Mouse (Mus musculus) forebrain, embryonic 14.5 days (tissue): ENCODE measurements around the gene Arrdc3. TPM values are rescaled to one million over a fixed set of nuclear protein-coding genes. Genes with fewer than 3 reads are reported as not detected.

Experiments used
- ATAC-seq: fragments of 200-750 bp; cut with Nextera tagmentation; 2 replicates; pipeline ENCODE4 v1.8.0; 2017; ENCODE audit warnings: mild to moderate bottlenecking, moderate library complexity
- DNase-seq: peaks from one replicate; pipeline ENCODE4 v3.0.0-alpha.2; 2015; ENCODE audit warnings: low spot score
- H3K27ac ChIP-seq: fragments of 300-500 bp; sonication (generic); 2 replicates; pipeline ENCODE4 v1.5.1; 2014; ENCODE audit warnings: low read depth, mild to moderate bottlenecking, control low read depth, low read length, moderate library complexity
- H3K27me3 ChIP-seq: fragments of 300-500 bp; sonication (generic); replicated peaks from 2 replicates; pipeline ENCODE4 v1.6.1; 2014; ENCODE audit warnings: low read length, control low read depth, mixed read lengths; ENCODE audit not compliant: control insufficient read depth, insufficient read depth
- H3K36me3 ChIP-seq: fragments of 300-500 bp; sonication (generic); 2 replicates; pipeline ENCODE4 v1.6.1; 2014; ENCODE audit warnings: low read length, control low read depth; ENCODE audit not compliant: control insufficient read depth, insufficient read depth
- H3K4me1 ChIP-seq: fragments of 300-500 bp; sonication (generic); 2 replicates; pipeline ENCODE4 v1.6.1; 2014; ENCODE audit warnings: antibody characterized with exemption, low read length, control low read depth; ENCODE audit not compliant: control insufficient read depth, insufficient read depth
- H3K4me2 ChIP-seq: fragments of 300-500 bp; sonication (generic); 2 replicates; pipeline ENCODE4 v1.6.1; 2014; ENCODE audit warnings: mild to moderate bottlenecking, control low read depth, low read length
- H3K4me3 ChIP-seq: fragments of 300-500 bp; sonication (generic); 2 replicates; pipeline ENCODE4 v1.5.1; 2014; ENCODE audit warnings: low read depth, low read length, control low read depth
- H3K9ac ChIP-seq: fragments of 300-500 bp; sonication (generic); 2 replicates; pipeline ENCODE4 v1.6.1; 2014; ENCODE audit warnings: mild to moderate bottlenecking, low read length, control low read depth, moderate library complexity
- H3K9me3 ChIP-seq: fragments of 300-500 bp; sonication (generic); replicated peaks from 2 replicates; pipeline ENCODE4 v1.6.1; 2016; ENCODE audit warnings: low read length, control low read depth, mixed read lengths; ENCODE audit not compliant: control insufficient read depth
- WGBS: fragments of 180-500 bp; shearing (Covaris S2); extraction: QIAGEN DNeasy Blood & Tissue Kit; methylation state at CpG from one replicate; pipeline ENCODE4 v1.1.7; 2014; 5-methylcytosine and 5-hydroxymethylcytosine counted together
- polyA plus RNA-seq: library from polyadenylated mRNA; unstranded; fragments of >200 nt; fragmentation: Nextera tagmentation; extraction: Ambion mirVana; gene quantifications from 2 replicates; pipeline ENCODE4 v1.2.1, GENCODE M21; 2014

The Arrdc3 gene
- polyA plus RNA-seq, 1 experiment from 2014 or later, result 77.6 TPM

DNA sequence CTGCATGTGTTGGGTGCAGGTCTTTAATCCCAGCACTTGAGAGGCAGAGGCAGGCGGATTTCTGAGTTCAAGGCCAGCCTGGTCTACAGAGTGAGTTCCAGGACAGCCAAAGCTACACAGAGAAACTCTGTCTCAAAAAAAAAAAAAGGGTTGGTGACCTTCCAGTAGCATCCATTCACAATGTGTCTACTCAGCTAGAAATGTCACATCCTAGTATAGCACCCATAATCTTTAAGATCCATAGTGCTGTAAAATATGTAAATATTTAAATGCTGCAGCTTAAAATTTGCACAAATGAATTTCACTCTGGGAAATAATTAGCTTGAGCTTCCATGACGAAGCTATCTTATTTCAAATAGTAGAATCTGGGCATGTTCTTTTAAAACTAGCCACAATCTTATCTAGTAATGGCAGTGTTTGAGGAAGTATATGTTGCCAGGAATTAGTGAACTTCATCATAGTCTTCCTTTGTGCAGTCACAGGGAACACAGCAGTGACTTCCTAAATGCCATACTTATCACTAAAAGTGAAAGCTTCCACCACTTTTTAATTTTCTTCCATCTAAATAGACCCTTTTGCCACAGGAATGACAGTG is 16.3 kb downstream of the Arrdc3 start:
- Histone ChIP-seq H3K4me3 (no peak overlapping the region), H3K36me3 (peaks cover 24% of the 10 kb centered on the region), H3K9ac (no peak overlapping the region), H3K4me2 (no peak overlapping the region), H3K27me3 (no peaks in the 10 kb centered on the region), H3K4me1 (no peaks in the 10 kb centered on the region), H3K9me3 (no peaks in the 10 kb centered on the region), H3K27ac (no peak overlapping the region)
- ATAC-seq (no peak), DNase-seq (no peak)
- 84% methylated on average over 2 of the region's 2 CpGs for WGBS

DNA sequence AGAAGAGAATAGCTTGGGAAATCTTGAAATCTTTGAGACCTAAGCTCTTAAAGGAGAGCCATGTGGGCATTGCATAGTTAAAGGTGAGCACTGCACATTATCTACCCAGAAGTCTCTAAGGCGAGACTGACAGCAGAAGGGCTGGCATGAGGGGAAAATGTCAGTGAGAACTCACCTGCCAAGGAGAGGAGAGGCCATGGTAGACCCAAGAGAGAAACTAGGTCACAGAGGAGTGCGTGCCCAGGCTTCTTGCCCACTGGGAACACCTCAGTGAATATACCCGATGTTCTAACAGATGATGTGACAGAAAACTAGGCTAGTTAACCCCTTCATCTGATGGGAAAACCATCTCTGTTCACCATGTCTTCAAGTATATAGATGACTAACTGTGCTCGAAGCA is 18.2 kb downstream of the Arrdc3 start:
- H3K4me2 ChIP-seq, result no peak overlapping the region
- no peak overlapping the region for H3K27ac ChIP-seq
- DNase-seq, result no peak
- H3K27me3 ChIP-seq, result no peaks in the 10 kb centered on the region
- H3K9me3 ChIP-seq, result no peaks in the 10 kb centered on the region
- H3K4me1 ChIP-seq, result no peaks in the 10 kb centered on the region
- H3K4me3 ChIP-seq, result no peak overlapping the region
- ATAC-seq, result no peak
- 82% methylated on average over 4 of the region's 4 CpGs for WGBS
- H3K36me3 ChIP-seq, result peaks cover 17% of the 10 kb centered on the region; the same call in 1 of the 2 replicates
- H3K9ac ChIP-seq, result no peak overlapping the region

DNA sequence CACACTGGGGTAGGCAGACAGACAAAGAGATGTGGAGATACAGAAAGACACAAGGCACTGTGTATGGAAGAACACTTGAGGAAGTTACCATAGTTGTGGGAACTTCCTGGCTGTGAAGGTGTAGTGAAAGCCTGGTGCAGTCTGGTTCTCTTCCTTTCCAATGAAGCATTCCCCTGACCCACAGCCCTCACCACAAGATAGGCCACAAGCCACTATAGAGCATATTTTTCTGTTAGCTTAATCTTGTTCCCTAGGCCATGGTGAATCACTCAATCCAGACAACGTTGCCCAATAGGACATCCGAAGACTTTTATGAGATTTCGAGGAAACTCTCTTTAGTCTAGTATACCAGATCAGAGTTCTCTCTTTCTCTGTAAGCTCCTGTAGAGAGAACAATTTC is 19.6 kb downstream of the Arrdc3 start:
- Histone ChIP-seq H3K4me3 (no peak overlapping the region), H3K4me1 (no peaks in the 10 kb centered on the region), H3K27me3 (no peaks in the 10 kb centered on the region), H3K27ac (no peak overlapping the region), H3K9me3 (no peaks in the 10 kb centered on the region), H3K36me3 (peaks cover 5% of the 10 kb centered on the region; the same call in 1 of the 2 replicates), H3K4me2 (no peak overlapping the region), H3K9ac (no peak overlapping the region)
- WGBS, result 91% methylated on average over 3 of the region's 3 CpGs
- DNase-seq, result no peak
- ATAC-seq, result no peak

DNA sequence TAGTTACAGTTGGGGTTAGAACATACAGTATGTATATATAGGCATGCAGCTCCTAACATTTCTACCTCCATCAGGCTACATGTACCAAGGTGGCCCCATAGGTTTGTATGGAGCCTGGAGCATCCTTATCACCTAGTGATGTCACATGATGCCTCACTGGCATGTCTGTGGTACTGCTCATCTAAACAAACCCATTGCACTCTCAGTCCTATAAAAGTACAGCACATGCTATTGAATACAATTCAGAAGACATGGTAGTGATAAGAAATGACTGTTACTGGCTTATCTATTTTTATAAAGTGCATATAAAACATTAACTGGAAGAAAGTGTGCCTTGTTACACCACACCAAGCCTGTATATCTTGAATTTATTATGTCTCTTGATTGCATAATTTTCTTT is 30.2 kb downstream of the Arrdc3 start:
- Histone ChIP-seq H3K9ac (no peak overlapping the region), H3K9me3 (no peaks in the 10 kb centered on the region), H3K4me1 (no peaks in the 10 kb centered on the region), H3K4me2 (no peak overlapping the region), H3K36me3 (no peaks in the 10 kb centered on the region), H3K4me3 (no peak overlapping the region), H3K27me3 (no peaks in the 10 kb centered on the region), H3K27ac (no peak overlapping the region)
- ATAC-seq (no peak), DNase-seq (no peak)

DNA sequence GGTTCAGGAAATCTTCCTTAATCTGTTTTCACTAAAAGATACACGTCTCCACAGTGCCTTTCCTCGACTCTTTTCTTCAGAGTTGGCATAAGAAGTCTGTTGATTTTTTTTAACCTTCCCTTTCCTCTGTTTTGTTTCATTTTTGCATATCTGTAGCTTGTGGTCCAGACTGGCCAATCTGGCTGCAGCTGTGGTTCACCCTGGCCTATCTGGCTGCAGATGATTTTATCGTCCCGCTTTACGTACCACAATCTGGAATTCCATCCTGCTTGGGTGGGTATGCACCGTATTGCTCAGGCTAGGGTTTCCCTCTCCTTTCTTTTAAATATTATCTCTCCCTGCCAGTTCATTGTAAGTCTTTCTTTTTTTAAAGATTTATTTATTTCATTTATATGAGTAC is 37.8 kb downstream of the Arrdc3 start:
- no peak overlapping the region for H3K9ac ChIP-seq
- ATAC-seq (no peak), DNase-seq (no peak)
- H3K4me2 ChIP-seq, result no peak overlapping the region
- H3K4me1 ChIP-seq, result no peaks in the 10 kb centered on the region
- H3K9me3 ChIP-seq, result no peaks in the 10 kb centered on the region
- H3K27ac ChIP-seq, result no peak overlapping the region
- no peak overlapping the region for H3K4me3 ChIP-seq
- no peaks in the 10 kb centered on the region for H3K27me3 ChIP-seq
- WGBS, result 93% methylated on average over 6 of the region's 6 CpGs
- H3K36me3 ChIP-seq, result no peaks in the 10 kb centered on the region

DNA sequence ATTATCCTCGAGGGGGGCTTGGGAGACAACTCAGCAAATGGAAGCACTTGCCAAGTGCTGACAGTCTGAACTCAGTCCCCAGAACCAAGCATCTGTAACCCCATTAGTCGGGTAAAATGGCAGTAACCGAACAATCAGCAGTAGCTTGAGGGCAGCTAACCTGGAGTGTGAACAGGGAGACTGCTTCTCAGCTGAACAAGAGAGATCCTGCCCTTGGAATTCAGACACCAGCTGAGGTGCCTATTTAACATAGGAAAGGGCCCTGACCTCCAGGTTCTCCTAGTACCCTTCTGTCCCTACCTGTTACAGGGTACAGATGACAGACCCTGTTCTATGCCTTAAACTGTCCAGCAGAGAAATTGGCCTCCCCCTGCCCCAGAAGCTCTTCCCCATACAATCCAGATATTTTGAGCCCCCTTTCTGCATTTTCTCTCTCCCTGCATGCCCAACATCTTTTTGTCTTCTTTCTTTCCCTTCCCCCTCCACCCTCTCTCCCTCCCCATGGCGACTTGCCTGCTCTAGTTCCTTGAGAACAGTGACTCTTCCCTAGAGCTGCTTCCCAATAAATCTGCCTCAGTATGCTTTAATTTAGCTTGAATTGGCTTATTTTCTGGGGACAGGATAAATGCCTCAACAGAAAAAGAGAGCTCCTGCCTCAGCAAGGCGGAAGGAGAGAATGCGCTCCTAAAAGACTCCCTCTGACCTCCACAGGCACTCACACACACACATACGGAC is 38.6 kb downstream of the Arrdc3 start:
- Histone ChIP-seq H3K9me3 (no peaks in the 10 kb centered on the region), H3K27me3 (no peaks in the 10 kb centered on the region), H3K9ac (no peak overlapping the region), H3K4me2 (no peak overlapping the region), H3K4me1 (no peaks in the 10 kb centered on the region), H3K36me3 (no peaks in the 10 kb centered on the region), H3K27ac (no peak overlapping the region), H3K4me3 (no peak overlapping the region)
- no peak for ATAC-seq
- no peak for DNase-seq
- 51% methylated on average over 7 of the region's 7 CpGs for WGBS

DNA sequence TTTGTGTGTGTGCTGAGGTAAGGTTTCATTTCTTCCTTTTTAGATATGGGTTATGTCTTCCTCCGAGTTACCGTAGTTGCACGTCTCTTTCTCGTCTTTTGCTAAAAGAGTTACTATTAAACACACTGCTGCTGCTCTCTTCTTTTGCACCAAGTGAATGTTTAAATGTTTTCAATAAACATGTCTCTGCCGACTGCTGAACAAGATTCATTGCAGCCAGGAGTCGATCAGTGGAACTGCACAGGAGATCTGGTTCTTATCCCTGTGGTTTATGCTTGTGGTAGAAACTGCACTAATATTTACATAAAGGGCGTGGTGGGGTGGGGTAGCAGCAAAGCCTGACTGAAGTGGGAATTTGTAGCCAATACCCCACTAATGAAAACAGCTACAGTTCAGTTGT is 45.0 kb downstream of the Arrdc3 start:
- H3K27me3 ChIP-seq, result no peaks in the 10 kb centered on the region
- no peaks in the 10 kb centered on the region for H3K4me1 ChIP-seq
- H3K9me3 ChIP-seq, result no peaks in the 10 kb centered on the region
- no peak for DNase-seq
- ATAC-seq, result no peak
- H3K36me3 ChIP-seq, result no peaks in the 10 kb centered on the region
- H3K4me2 ChIP-seq, result no peak overlapping the region
- H3K9ac ChIP-seq, result no peak overlapping the region
- H3K4me3 ChIP-seq, result no peak overlapping the region
- no peak overlapping the region for H3K27ac ChIP-seq
- whole genome bisulfite sequencing, result 89% methylated on average over 7 of the region's 7 CpGs

DNA sequence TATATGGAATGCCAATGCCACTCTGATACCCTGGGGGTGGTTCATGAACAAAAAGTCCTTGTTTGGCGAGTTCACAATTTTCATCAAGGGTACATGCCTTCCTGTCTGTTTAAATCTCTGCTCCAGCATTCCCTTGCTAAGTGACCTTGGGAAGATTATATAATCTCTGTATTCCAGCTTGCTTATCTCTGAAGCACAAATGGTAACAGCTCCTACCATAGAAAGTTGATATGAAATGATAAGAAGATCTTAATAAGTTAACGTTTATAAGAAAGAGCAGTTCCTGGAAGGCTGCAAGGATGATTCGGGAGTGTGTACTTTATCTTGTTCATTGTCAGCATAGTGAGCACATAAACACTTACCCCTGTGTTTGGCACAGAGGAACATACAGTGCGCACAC is 46.8 kb downstream of the Arrdc3 start:
- Histone ChIP-seq H3K4me1 (no peaks in the 10 kb centered on the region), H3K4me2 (no peak overlapping the region), H3K27ac (no peak overlapping the region), H3K36me3 (no peaks in the 10 kb centered on the region), H3K4me3 (no peak overlapping the region), H3K9me3 (no peaks in the 10 kb centered on the region), H3K27me3 (no peaks in the 10 kb centered on the region), H3K9ac (no peak overlapping the region)
- ATAC-seq (no peak), DNase-seq (no peak)
- WGBS, result 87% methylated on average over 4 of the region's 4 CpGs

DNA sequence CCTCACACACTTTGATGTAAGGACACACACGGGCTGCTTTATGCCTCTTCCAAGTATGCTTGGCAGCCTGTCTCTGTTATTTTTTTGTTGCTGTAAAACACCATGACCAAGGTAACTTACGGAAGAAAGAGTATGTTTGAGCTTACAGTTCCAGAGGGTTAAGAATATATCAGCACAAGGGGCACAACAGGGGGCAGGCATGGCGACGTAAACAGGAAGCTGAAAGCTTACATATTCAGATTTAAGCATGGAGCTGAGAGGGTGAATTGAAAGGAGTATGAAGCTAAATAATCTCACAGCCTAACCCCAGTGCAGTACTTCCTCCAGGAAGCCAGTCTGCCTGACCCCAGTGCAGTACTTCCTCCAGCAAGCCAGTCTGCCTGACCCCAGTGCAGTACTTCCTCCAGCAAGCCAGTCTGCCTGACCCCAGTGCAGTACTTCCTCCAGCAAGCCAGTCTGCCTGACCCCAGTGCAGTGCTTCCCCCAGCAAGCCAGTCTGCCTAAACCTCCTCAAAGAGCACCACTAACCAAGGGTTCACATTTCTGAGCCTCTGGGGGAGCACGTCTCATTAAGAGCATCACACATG is 49.7 kb downstream of the Arrdc3 start:
- WGBS, result 75% methylated on average over 5 of the region's 5 CpGs
- no peak overlapping the region for H3K27ac ChIP-seq
- no peaks in the 10 kb centered on the region for H3K9me3 ChIP-seq
- no peak for ATAC-seq
- H3K9ac ChIP-seq, result no peak overlapping the region
- no peaks in the 10 kb centered on the region for H3K36me3 ChIP-seq
- DNase-seq, result no peak
- no peaks in the 10 kb centered on the region for H3K27me3 ChIP-seq
- no peaks in the 10 kb centered on the region for H3K4me1 ChIP-seq
- H3K4me2 ChIP-seq, result no peak overlapping the region
- no peak overlapping the region for H3K4me3 ChIP-seq
